Mouse (Mus musculus) midbrain, embryonic 15.5 days (tissue): Measurements from ENCODE around the gene Trub1. TPM values are rescaled to one million over a fixed set of nuclear protein-coding genes. Genes with fewer than 3 reads are reported as not detected.

ENCODE experiments used
- ATAC-seq: fragments of 200-750 bp; cut with Nextera tagmentation; replicated peaks from 2 replicates; pipeline ENCODE4 v1.8.0; 2017; ENCODE audit warnings: moderate TSS enrichment
- H3K27ac ChIP-seq: fragments of 300-500 bp; sonication (generic); 2 replicates; pipeline ENCODE4 v1.5.1; 2015; ENCODE audit warnings: mild to moderate bottlenecking, inconsistent platforms
- H3K27me3 ChIP-seq: fragments of 300-500 bp; sonication (generic); replicated peaks from 2 replicates; pipeline ENCODE4 v1.6.1; 2015; ENCODE audit warnings: inconsistent platforms
- H3K36me3 ChIP-seq: fragments of 300-500 bp; sonication (generic); replicated peaks from 2 replicates; pipeline ENCODE4 v1.6.1; 2015; ENCODE audit warnings: inconsistent platforms
- H3K4me1 ChIP-seq: fragments of 300-500 bp; sonication (generic); 2 replicates; pipeline ENCODE4 v1.6.1; 2015; ENCODE audit warnings: inconsistent platforms
- H3K4me2 ChIP-seq: fragments of 300-500 bp; sonication (generic); 2 replicates; pipeline ENCODE4 v1.6.1; 2015; ENCODE audit warnings: inconsistent platforms, mild to moderate bottlenecking, moderate library complexity
- H3K4me3 ChIP-seq: fragments of 300-500 bp; sonication (generic); 2 replicates; pipeline ENCODE4 v1.5.1; 2015; ENCODE audit warnings: mild to moderate bottlenecking, inconsistent platforms
- H3K9ac ChIP-seq: fragments of 300-500 bp; sonication (generic); 2 replicates; pipeline ENCODE4 v1.6.1; 2015; ENCODE audit warnings: mild to moderate bottlenecking, inconsistent platforms
- H3K9me3 ChIP-seq: fragments of 300-500 bp; sonication (generic); 2 replicates; pipeline ENCODE4 v1.6.1; 2016; ENCODE audit warnings: inconsistent platforms
- WGBS: fragments of 180-500 bp; shearing (Covaris S2); methylation state at CpG from one replicate; pipeline ENCODE4 v1.1.7; 2015; ENCODE audit warnings: mixed read lengths; 5-methylcytosine and 5-hydroxymethylcytosine counted together
- polyA plus RNA-seq: library from polyadenylated mRNA; unstranded; fragments of >200 nt; fragmentation: Nextera tagmentation; extraction: Ambion mirVana; gene quantifications from 2 replicates; pipeline ENCODE4 v1.2.1, GENCODE M21; 2015

Gene Trub1
- polyA plus RNA-seq, 1 experiment from 2014 or later, result 15.9 TPM

GRCm38 (mm10) chr19:57479886-57480655, 27.4 kb downstream of the Trub1 start:
- no peak overlapping the region for H3K4me3 ChIP-seq
- H3K27ac ChIP-seq, result 0 out of 2 replicates have a peak overlapping the region, but pooled peaks have one; percentile 43
- ATAC-seq, result no peak
- H3K9ac ChIP-seq, result no peak overlapping the region
- peaks cover 28% of the 10 kb centered on the region for H3K4me1 ChIP-seq
- H3K9me3 ChIP-seq, result no peaks in the 10 kb centered on the region
- WGBS, result 73% methylated on average over 8 of the region's 8 CpGs
- no peaks in the 10 kb centered on the region for H3K27me3 ChIP-seq
- no peak overlapping the region for H3K4me2 ChIP-seq
- H3K36me3 ChIP-seq, result no peaks in the 10 kb centered on the region

GRCm38 (mm10) chr19:57481743-57482259, 29.1 kb downstream of the Trub1 start:
- ATAC-seq, result peak; percentile 32; the same call in 1 of the 2 replicates
- Histone ChIP-seq H3K9me3 (no peaks in the 10 kb centered on the region), H3K36me3 (no peaks in the 10 kb centered on the region), H3K4me3 (no peak overlapping the region), H3K27ac (no peak overlapping the region), H3K4me2 (no peak overlapping the region), H3K4me1 (peaks cover 25% of the 10 kb centered on the region), H3K27me3 (no peaks in the 10 kb centered on the region), H3K9ac (no peak overlapping the region)
- 91% methylated on average over 6 of the region's 6 CpGs for WGBS

GRCm38 (mm10) chr19:57482815-57483214, 30.1 kb downstream of the Trub1 start:
- H3K4me3 ChIP-seq, result no peak overlapping the region
- peaks cover 22% of the 10 kb centered on the region for H3K4me1 ChIP-seq
- ATAC-seq, result no peak
- no peaks in the 10 kb centered on the region for H3K36me3 ChIP-seq
- no peaks in the 10 kb centered on the region for H3K27me3 ChIP-seq
- no peak overlapping the region for H3K9ac ChIP-seq
- H3K9me3 ChIP-seq, result no peaks in the 10 kb centered on the region
- 88% methylated on average over 8 of the region's 8 CpGs for WGBS
- H3K27ac ChIP-seq, result no peak overlapping the region
- no peak overlapping the region for H3K4me2 ChIP-seq

GRCm38 (mm10) chr19:57487051-57487658, 34.4 kb downstream of the Trub1 start:
- no peak for ATAC-seq
- H3K27me3 ChIP-seq, result no peaks in the 10 kb centered on the region
- H3K4me3 ChIP-seq, result peak overlapping the region; percentile 22
- no peaks in the 10 kb centered on the region for H3K9me3 ChIP-seq
- H3K4me1 ChIP-seq, result peaks cover 17% of the 10 kb centered on the region
- H3K36me3 ChIP-seq, result no peaks in the 10 kb centered on the region
- no peak overlapping the region for H3K9ac ChIP-seq
- WGBS, result 54% methylated on average over 13 of the region's 13 CpGs
- peak overlapping the region; percentile 72 for H3K27ac ChIP-seq
- peak overlapping the region; percentile 10 for H3K4me2 ChIP-seq

GRCm38 (mm10) chr19:57489527-57489926, 36.8 kb downstream of the Trub1 start:
- H3K9me3 ChIP-seq, result no peaks in the 10 kb centered on the region
- H3K9ac ChIP-seq, result no peak overlapping the region
- H3K4me3 ChIP-seq, result no peak overlapping the region
- no peaks in the 10 kb centered on the region for H3K27me3 ChIP-seq
- H3K36me3 ChIP-seq, result no peaks in the 10 kb centered on the region
- peaks cover 17% of the 10 kb centered on the region for H3K4me1 ChIP-seq
- H3K4me2 ChIP-seq, result no peak overlapping the region
- H3K27ac ChIP-seq, result no peak overlapping the region
- WGBS, result 86% methylated on average over 7 of the region's 7 CpGs
- no peak for ATAC-seq

GRCm38 (mm10) chr19:57491030-57491429, 38.3 kb downstream of the Trub1 start:
- Histone ChIP-seq H3K36me3 (no peaks in the 10 kb centered on the region), H3K4me2 (no peak overlapping the region), H3K27me3 (no peaks in the 10 kb centered on the region), H3K9ac (no peak overlapping the region), H3K9me3 (no peaks in the 10 kb centered on the region), H3K4me3 (no peak overlapping the region), H3K27ac (peak overlapping the region; percentile 63), H3K4me1 (peaks cover 17% of the 10 kb centered on the region)
- peak; percentile 69 for ATAC-seq
- WGBS, result 19% methylated on average over 8 of the region's 8 CpGs

- ATAC-seq, result no peak
- H3K27ac ChIP-seq, result no peak overlapping the region
- no peak overlapping the region for H3K4me2 ChIP-seq
- H3K4me1 ChIP-seq, result peaks cover 8% of the 10 kb centered on the region
- H3K27me3 ChIP-seq, result no peaks in the 10 kb centered on the region
- WGBS, result 86% methylated on average over 5 of the region's 5 CpGs
- no peak overlapping the region for H3K9ac ChIP-seq
- H3K4me3 ChIP-seq, result no peak overlapping the region
- no peaks in the 10 kb centered on the region for H3K9me3 ChIP-seq
- no peaks in the 10 kb centered on the region for H3K36me3 ChIP-seq
Observed at GRCm38 (mm10) chr19:57494020-57494419, 41.3 kb downstream of the Trub1 start.

GRCm38 (mm10) chr19:57498110-57498743, 45.5 kb downstream of the Trub1 start:
- H3K9me3 ChIP-seq, result no peaks in the 10 kb centered on the region
- H3K4me1 ChIP-seq, result peaks cover under 1% of the 10 kb centered on the region
- H3K36me3 ChIP-seq, result no peaks in the 10 kb centered on the region
- no peaks in the 10 kb centered on the region for H3K27me3 ChIP-seq
- H3K9ac ChIP-seq, result no peak overlapping the region
- H3K27ac ChIP-seq, result no peak overlapping the region
- ATAC-seq, result no peak
- 83% methylated on average over 10 of the region's 10 CpGs for WGBS
- no peak overlapping the region for H3K4me3 ChIP-seq
- no peak overlapping the region for H3K4me2 ChIP-seq

GRCm38 (mm10) chr19:57498884-57499410, 46.2 kb downstream of the Trub1 start:
- ATAC-seq, result no peak
- Histone ChIP-seq H3K4me3 (no peak overlapping the region), H3K4me1 (peaks cover 4% of the 10 kb centered on the region), H3K27ac (no peak overlapping the region), H3K27me3 (no peaks in the 10 kb centered on the region), H3K36me3 (no peaks in the 10 kb centered on the region), H3K4me2 (no peak overlapping the region), H3K9ac (no peak overlapping the region), H3K9me3 (no peaks in the 10 kb centered on the region)
- 52% methylated on average over 6 of the region's 6 CpGs for WGBS

GRCm38 (mm10) chr19:57500254-57500653, 47.5 kb downstream of the Trub1 start:
- Histone ChIP-seq H3K36me3 (no peaks in the 10 kb centered on the region), H3K27ac (no peak overlapping the region), H3K4me3 (no peak overlapping the region), H3K4me2 (no peak overlapping the region), H3K4me1 (peaks cover 7% of the 10 kb centered on the region), H3K9me3 (no peaks in the 10 kb centered on the region), H3K9ac (no peak overlapping the region), H3K27me3 (no peaks in the 10 kb centered on the region)
- WGBS, result 94% methylated on average over 5 of the region's 5 CpGs
- ATAC-seq, result no peak

GRCm38 (mm10) chr19:57503144-57503543, 50.4 kb downstream of the Trub1 start:
- Histone ChIP-seq H3K9me3 (no peaks in the 10 kb centered on the region), H3K27ac (peak overlapping the region; percentile 54), H3K4me3 (no peak overlapping the region), H3K4me2 (no peak overlapping the region), H3K27me3 (no peaks in the 10 kb centered on the region), H3K9ac (no peak overlapping the region), H3K36me3 (no peaks in the 10 kb centered on the region), H3K4me1 (peaks cover 23% of the 10 kb centered on the region)
- 45% methylated on average over 6 of the region's 6 CpGs for WGBS
- no peak for ATAC-seq
